Mouse (Mus musculus): Measurements from ENCODE around the gene Itprip.
A peak's percentile ranks its signal among the peaks of the same experiment; 100 is the strongest.

The Itprip gene

GRCm38 (mm10) chr19:47914191-47914590 is 4.9 kb downstream of the Itprip start:
- no peak for DNase-seq

GRCm38 (mm10) chr19:47913344-47913743 is 5.8 kb downstream of the Itprip start:
- no peak for DNase-seq

DNA sequence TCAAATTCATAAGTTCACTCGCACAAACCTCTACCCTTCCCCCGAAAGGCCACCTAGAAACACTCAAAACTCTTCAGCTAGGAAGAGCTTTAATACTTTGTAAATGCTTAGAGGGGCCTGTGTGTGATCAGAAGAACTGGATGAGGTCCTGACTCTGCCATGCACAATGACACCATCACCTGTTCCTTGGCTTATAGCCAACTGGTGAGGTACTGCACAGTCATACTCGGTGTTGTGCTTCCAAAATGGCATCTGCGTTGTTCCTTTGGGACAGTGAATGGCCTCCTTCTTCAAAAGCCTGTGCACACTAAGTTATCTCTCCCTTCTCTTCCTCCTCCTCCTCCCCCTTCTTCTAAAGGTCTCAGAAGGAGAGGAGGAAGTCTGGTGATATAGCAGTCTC is 8.3 kb downstream of the Itprip start:
- DNase-seq, result no peak

DNA sequence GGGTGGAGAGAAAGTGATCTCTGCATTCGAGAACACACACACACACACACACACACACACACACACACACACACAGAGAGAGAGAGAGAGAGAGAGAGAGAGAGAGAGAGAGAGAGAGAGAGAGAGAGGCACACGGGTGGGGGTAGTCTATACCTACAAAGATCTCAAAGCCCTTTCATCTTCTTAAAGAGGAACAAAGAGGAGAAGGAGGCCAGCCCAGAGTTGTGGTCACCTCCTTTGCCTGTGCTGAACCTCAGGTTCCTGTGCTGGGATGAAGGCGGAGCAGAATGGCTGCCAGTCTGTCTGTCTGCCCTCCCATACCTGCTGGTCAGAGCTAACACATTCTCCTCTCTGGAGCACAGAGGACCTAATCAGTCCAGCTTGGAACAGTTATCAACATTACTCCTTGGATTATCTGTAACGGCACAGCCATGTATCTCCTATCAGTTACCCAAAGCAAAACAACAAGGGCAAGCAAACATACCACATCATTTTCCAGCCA is 8.9 kb downstream of the Itprip start:
- no peak for DNase-seq

- DNase-seq, result no peak
Measured at GRCm38 (mm10) chr19:47909387-47910116, 9.5 kb downstream of the Itprip start.

DNA sequence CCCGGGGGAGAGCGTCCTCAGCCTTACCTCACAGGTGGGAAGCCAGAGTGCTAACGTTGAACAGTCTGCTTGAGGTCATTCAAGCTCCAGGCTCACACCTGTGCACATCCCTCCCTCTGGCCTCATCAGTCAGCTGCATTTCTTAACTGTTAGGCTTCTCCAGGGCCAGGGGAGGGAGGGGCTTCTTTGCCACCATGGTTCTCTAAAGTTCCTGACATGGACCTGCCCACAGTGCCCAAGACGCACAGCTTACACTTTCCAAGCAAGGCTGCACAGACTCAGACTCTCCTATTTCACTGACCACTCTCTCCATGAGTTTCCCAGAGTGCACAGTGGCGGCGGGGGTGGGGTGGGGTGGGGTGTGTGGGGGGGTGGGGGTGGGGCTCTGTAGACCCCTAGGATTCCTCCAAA is 10.1 kb downstream of the Itprip start:
- no peak for DNase-seq

DNA sequence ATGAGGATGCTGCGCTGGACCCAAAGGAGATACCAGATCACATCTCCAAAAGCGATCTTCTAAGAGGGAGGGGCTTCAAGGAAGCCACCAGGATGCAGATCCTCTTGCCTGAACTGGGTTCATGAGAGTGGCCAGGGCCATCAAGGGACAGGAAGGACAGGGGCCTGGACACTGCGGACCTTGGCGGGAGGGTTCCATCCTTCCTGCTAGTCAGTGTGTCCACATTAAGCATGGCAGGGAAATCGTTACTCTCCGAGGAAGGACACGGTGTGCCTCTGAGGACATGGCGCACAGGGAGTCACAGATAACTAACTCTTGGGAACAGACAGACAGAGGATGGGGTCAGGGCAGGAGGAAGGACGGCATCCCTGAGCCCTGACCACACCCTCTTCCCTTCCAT is 11.5 kb downstream of the Itprip start:
- DNase-seq, result no peak

DNA sequence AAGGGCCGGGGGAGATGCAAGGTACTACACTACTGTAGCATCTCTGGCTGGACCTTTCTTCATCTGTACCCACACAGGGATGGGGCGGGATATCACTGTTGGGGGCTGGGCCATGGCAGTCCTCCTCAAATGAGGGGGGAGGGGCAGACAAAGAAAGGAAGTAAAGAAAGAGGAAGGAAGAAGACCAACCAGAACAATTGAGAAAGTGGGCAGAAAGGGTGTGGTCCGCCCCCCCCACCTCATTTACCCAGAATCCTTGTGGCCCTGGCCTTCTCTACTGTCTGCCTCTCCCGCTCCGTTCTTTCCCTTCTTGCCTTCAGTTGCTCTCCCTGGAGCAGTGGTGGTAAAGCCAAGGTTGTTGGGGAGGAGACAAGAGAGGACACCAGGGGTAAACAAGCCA is 13.5 kb downstream of the Itprip start:
- DNase-seq, result no peak

- no peak for DNase-seq
Measured at GRCm38 (mm10) chr19:47905081-47905480, 14.0 kb downstream of the Itprip start.

DNA sequence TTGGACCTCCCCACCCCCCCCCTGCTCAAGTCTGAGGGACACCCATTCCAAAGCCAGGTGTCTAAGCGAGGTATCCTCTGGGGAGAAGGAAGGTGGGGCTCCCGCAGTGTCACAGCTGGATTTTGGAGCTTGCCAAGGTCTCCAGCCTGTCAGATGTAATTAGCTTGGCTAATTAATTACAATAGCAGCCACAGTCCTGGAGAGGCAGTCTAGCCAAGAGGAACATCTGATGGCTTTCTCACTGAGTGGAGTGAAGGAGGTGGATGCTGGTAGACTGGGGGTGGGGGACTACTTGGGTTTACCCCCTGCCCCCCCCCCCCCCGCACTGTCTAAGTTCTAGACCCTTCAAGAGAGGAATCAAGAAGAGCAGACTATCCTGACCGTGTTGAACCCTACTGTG is 15.4 kb downstream of the Itprip start:
- no peak for DNase-seq

DNA sequence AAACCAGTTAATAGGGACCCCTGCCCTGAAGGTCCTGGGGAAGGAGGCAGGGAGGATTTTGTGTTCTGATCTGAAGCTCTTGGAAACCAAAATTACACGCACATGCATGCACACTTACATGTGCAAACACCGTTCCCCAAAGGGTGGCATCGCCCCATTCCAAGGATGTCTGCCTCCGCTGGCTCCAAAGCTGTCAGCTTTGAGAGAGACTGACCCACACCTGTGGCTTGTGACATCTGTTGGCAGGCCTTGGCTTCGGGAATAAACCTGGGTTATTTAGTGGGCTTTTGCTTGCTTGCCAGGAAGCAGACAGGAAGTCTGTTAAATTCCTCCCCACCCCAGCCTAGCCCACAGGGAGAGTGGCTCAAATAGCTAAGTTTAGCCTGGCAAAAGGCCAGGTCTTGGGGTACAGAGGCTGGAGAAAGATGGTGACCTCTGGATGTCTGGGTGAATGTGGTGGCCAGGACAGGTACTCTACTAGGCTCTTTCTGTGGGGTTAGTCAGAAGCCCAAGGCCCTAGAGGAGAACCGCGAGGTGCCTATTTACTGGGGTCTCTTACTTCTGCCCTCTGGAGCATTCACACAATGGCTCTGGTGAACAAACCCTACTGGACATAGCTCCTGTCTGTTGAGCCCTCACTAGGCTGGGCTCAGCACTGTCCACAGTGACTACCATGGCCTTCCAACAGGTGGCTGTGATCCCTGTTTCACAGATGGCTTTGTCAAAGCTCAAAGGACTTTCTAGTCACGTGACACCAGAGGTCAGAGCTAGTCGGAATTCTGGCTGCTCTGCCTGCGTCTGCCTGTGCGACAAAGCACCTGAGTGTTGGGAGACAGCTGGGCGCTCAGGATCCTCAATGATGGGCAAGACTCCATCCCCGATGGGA is 16.5 kb downstream of the Itprip start:
- DNase-seq, result no peak

GRCm38 (mm10) chr19:47900558-47900957 is 18.5 kb downstream of the Itprip start:
- DNase-seq, result no peak

- DNase-seq, result no peak
Measured at GRCm38 (mm10) chr19:47900012-47900411, 19.1 kb downstream of the Itprip start.

GRCm38 (mm10) chr19:47898472-47899079 is 20.5 kb downstream of the Itprip start:
- DNase-seq, result no peak

- DNase-seq, result peak; percentile 58 to 67
Measured at GRCm38 (mm10) chr19:47893092-47893491, 26.0 kb downstream of the Itprip start.

DNA sequence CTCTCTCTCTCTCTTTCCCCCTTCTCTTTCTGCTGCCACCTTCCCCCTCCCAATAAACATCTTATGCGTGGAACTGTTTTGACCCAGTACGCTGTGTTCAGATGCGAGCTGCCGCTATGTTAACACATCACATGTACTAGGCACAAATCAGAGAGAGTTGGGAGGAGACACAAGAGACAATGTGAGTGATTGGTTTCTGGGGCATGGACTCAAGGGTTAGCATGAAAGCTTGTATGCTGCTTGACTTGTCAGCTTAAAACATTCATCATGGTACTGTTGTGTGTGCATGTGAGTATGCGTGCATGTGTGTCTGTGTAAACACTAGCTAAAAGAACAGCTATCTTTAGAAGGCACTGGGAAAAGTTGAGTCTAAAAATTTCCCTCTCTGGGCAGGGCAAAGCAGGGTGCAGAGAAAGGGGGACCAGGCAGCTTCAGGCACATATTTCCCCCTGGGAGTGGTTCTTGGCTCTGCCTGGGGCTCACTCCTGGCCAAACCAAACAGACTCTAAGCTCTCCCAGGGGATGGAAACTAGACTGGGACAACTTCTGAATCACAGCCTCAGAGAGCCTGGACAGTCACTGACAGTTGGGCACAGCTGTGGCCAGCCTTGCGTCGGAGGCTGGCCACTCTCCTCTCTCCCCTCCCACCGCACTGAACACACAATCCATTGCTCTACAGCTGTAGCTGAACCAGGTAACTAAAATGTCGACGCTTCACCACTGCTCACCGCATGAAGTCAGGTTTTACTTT is 27.4 kb downstream of the Itprip start:
- no peak for DNase-seq

- DNase-seq, result no peak
Measured at GRCm38 (mm10) chr19:47890489-47891130, 28.5 kb downstream of the Itprip start.

- no peak for DNase-seq
Measured at GRCm38 (mm10) chr19:47888037-47888436, 31.1 kb downstream of the Itprip start.

- DNase-seq, result peak; percentile 14 to 38
Measured at GRCm38 (mm10) chr19:47887417-47887816, 31.7 kb downstream of the Itprip start.

GRCm38 (mm10) chr19:47886617-47887016 is 32.5 kb downstream of the Itprip start:
- DNase-seq, result no peak

DNA sequence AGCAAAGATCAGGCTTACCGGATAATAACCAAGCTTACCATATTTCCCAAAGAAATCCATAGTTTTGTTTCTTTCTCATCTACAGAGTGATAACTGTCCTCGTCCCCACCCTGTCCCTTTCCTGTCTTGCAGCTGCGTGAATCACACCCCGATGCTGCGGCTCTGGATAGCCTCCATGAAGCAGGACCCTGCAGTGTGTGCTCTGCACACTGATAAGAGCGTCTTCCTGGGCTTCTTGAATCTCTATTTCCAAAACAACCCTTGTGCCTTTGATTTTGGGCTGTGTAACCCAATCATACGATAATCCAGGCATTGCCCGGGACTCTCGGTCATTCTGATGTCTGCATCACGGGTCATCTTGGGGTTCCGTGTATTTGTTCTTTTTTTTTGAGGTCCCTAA is 33.2 kb downstream of the Itprip start:
- no peak for DNase-seq

DNA sequence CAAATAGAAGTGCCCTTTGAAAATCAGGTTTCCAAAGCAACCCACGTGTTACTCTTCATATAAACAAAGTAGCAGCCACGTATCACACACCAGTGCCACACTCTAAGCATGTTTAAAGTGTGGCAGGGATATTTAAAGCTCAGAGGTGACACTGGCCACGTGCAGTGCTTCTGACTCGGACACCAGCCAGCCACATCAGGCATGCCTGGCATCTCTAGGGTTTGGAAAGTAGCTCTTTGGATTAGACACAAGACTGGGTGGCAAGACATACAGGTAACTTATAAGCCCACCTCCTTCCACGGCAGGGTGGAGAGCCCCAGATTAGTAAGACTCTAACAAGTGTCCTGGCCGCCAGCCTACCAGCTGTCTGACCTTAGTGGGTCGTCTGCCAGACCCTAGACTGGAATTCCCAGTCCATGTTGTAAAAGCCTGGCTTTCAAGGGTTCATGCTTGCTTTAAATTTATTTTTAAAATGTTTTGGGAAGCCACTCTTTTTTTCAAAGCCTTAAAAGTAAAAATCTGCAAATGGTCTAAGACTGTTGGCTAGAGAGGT is 33.8 kb downstream of the Itprip start:
- DNase-seq, result no peak
